23 mouse cellular contexts compared by ENCODE assay signal in genomic region chr5:52636025-52636755, GRCm38 (mm10).
"Had no signal": no experiment of that assay in that cellular context is flagged by ENCODE, and none has a peak within 500 bp of the region (broad histone marks: within the 10 kb centered on the region; RNA-seq: fewer than 3 reads in every experiment).

No protein-coding gene starts in this region.

- ATAC-seq: liver, postnatal 0 days; lung, postnatal 0 days; midbrain, embryonic 15.5 days had no signal

- H3K9me3 ChIP-seq: limb, embryonic 12.5 days; limb, embryonic 15.5 days; midbrain, embryonic 10.5 days; midbrain, embryonic 15.5 days; neural tube, embryonic 13.5 days; stomach, embryonic 15.5 days had no signal

- H3K27me3 ChIP-seq: limb, embryonic 12.5 days; limb, embryonic 15.5 days; midbrain, embryonic 15.5 days; neural tube, embryonic 13.5 days; stomach, embryonic 15.5 days had no signal

- DNase-seq: kidney, adult 9 months; kidney, postnatal 10 days; kidney, postnatal 36 days; layer of hippocampus, postnatal 36 days; left cerebral cortex, postnatal 4 days; liver, postnatal 0 days; lung, embryonic 14.5 days; retina, postnatal 1 day; right cerebral cortex, postnatal 25 days; spleen, adult 18-20 months; thymus, adult 18-20 months; thymus, postnatal 36 days had no signal

- H3K4me3 ChIP-seq: left cerebral cortex, adult 2 months; limb, embryonic 12.5 days; limb, embryonic 15.5 days; megakaryocyte, embryonic 14.5 days; midbrain, embryonic 10.5 days; midbrain, embryonic 15.5 days; neural tube, embryonic 13.5 days; stomach, embryonic 15.5 days had no signal

- H3K4me2 ChIP-seq: limb, embryonic 12.5 days; limb, embryonic 15.5 days; liver, embryonic 11.5 days; lung, embryonic 14.5 days; midbrain, embryonic 15.5 days; neural tube, embryonic 13.5 days; stomach, embryonic 15.5 days had no signal

- H3K27ac ChIP-seq: left cerebral cortex, adult 2 months; limb, embryonic 12.5 days; limb, embryonic 15.5 days; liver, embryonic 14.5 days; midbrain, embryonic 10.5 days; midbrain, embryonic 15.5 days; neural tube, embryonic 13.5 days; stomach, embryonic 15.5 days had no signal

- H3K9ac ChIP-seq: limb, embryonic 12.5 days; limb, embryonic 15.5 days; liver, embryonic 14.5 days; liver, postnatal 0 days; lung, embryonic 14.5 days; midbrain, embryonic 15.5 days; neural tube, embryonic 13.5 days; stomach, embryonic 15.5 days had no signal

- H3K4me1 ChIP-seq: limb, embryonic 12.5 days; limb, embryonic 15.5 days; midbrain, embryonic 10.5 days; midbrain, embryonic 15.5 days; neural tube, embryonic 13.5 days; stomach, embryonic 15.5 days had no signal

- H3K36me3 ChIP-seq: limb, embryonic 12.5 days; limb, embryonic 15.5 days; midbrain, embryonic 15.5 days; stomach, embryonic 15.5 days had no signal
